Mouse (Mus musculus) intestine, embryonic 14.5 days (tissue): ENCODE data around the gene Sult2b1. TPM values are rescaled to one million over a fixed set of nuclear protein-coding genes. Genes with fewer than 3 reads are reported as not detected.
A peak's percentile ranks its signal among the peaks of the same experiment; 100 is the strongest.

Experiments used
- ATAC-seq: fragments of 200-750 bp; cut with Nextera tagmentation; replicated peaks from 2 replicates; pipeline ENCODE4 v1.8.0; 2017; ENCODE audit warnings: low read depth, moderate number of reproducible peaks, moderate TSS enrichment, moderate library complexity; ENCODE audit not compliant: low FRiP score, low TSS enrichment
- DNase-seq: peaks from one replicate; pipeline ENCODE4 v3.0.0-alpha.2; 2018; ENCODE audit warnings: low spot score
- H3K27ac ChIP-seq: fragments of 300-500 bp; sonication (generic); 2 replicates; pipeline ENCODE4 v1.5.1; 2014; ENCODE audit warnings: low read depth, mild to moderate bottlenecking, control low read depth
- H3K27me3 ChIP-seq: fragments of 300-500 bp; sonication (generic); replicated peaks from 2 replicates; pipeline ENCODE4 v1.6.1; 2014; ENCODE audit warnings: low read length, control low read depth; ENCODE audit not compliant: control insufficient read depth, insufficient read depth
- H3K36me3 ChIP-seq: fragments of 300-500 bp; sonication (generic); 2 replicates; pipeline ENCODE4 v1.6.1; 2014; ENCODE audit warnings: low read length, control low read depth; ENCODE audit not compliant: control insufficient read depth, insufficient read depth
- H3K4me1 ChIP-seq: fragments of 300-500 bp; sonication (generic); replicated peaks from 2 replicates; pipeline ENCODE4 v1.6.1; 2014; ENCODE audit warnings: low read length, control low read depth, mixed read lengths; ENCODE audit not compliant: control insufficient read depth, insufficient read depth
- H3K4me2 ChIP-seq: fragments of 300-500 bp; sonication (generic); 2 replicates; pipeline ENCODE4 v1.6.1; 2014; ENCODE audit warnings: low read length
- H3K4me3 ChIP-seq: fragments of 300-500 bp; sonication (generic); 2 replicates; pipeline ENCODE4 v1.5.1; 2014; ENCODE audit warnings: low read depth, low read length, control low read depth, mixed read lengths
- H3K9ac ChIP-seq: fragments of 300-500 bp; sonication (generic); 2 replicates; pipeline ENCODE4 v1.6.1; 2014; ENCODE audit warnings: mild to moderate bottlenecking, low read length
- H3K9me3 ChIP-seq: fragments of 300-500 bp; sonication (generic); 2 replicates; pipeline ENCODE4 v1.6.1; 2016; ENCODE audit warnings: low read length, control low read depth; ENCODE audit not compliant: control insufficient read depth
- WGBS: fragments of 180-500 bp; shearing (Covaris S2); extraction: QIAGEN DNeasy Blood & Tissue Kit; methylation state at CpG from one replicate; pipeline ENCODE4 v1.1.7; 2014; 5-methylcytosine and 5-hydroxymethylcytosine counted together
- polyA plus RNA-seq: library from polyadenylated mRNA; unstranded; fragments of >200 nt; fragmentation: Nextera tagmentation; extraction: Ambion mirVana; gene quantifications from 2 replicates; pipeline ENCODE4 v1.2.1, GENCODE M21; 2014

Gene Sult2b1
- polyA plus RNA-seq, 1 experiment from 2014 or later, result 2.3 TPM

DNA sequence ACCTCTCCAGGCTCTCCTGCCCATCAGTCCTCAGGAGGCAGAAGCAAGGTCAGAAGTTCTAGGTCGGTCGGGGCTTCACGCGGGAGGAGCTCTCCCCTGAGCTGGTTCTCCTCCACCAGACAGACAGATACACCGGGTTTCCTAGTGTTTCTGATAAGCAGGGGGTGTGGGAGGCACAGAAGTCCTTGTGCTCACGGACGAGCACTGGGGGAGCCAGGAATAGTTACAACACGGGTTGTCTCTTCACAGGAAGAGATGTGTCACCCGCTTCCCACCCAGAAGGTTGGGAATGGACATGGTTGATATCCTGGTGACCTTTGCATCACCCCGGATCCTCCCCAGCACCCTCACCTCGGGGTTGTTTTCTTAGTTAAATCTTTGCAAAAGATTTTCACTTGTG is 94.7 kb downstream of the Sult2b1 start:
- Histone ChIP-seq H3K4me1 (peaks cover 15% of the 10 kb centered on the region), H3K9ac (no peak overlapping the region), H3K36me3 (no peaks in the 10 kb centered on the region), H3K27ac (no peak overlapping the region), H3K4me2 (no peak overlapping the region), H3K27me3 (no peaks in the 10 kb centered on the region), H3K4me3 (no peak overlapping the region), H3K9me3 (no peaks in the 10 kb centered on the region)
- WGBS, result 58% methylated on average over 11 of the region's 11 CpGs
- DNase-seq (no peak), ATAC-seq (no peak)

DNA sequence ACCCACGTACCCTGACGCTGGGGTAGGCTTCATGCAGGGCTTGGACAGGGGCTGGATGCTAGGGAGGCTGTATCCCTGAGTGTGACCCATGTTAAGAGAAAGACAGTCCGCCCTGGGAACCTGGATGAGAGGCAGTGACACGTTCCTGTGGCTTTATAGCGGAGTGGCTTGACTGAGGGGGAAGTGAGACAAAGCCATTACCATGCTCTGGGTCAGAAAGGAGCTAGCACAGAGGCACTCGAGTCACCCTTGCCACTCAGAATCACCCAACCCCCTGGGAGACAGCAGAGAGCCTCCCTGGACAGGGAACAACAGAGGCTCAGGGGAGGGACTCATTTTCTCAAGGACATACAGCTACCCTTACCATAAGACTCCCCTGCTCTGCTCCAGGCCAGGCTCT is 95.4 kb downstream of the Sult2b1 start:
- H3K4me3 ChIP-seq, result no peak overlapping the region
- no peak overlapping the region for H3K27ac ChIP-seq
- no peaks in the 10 kb centered on the region for H3K27me3 ChIP-seq
- H3K9me3 ChIP-seq, result no peaks in the 10 kb centered on the region
- H3K4me2 ChIP-seq, result no peak overlapping the region
- H3K36me3 ChIP-seq, result no peaks in the 10 kb centered on the region
- peaks cover 15% of the 10 kb centered on the region for H3K4me1 ChIP-seq
- no peak overlapping the region for H3K9ac ChIP-seq
- 61% methylated on average over 6 of the region's 6 CpGs for WGBS
- ATAC-seq (no peak), DNase-seq (no peak)

DNA sequence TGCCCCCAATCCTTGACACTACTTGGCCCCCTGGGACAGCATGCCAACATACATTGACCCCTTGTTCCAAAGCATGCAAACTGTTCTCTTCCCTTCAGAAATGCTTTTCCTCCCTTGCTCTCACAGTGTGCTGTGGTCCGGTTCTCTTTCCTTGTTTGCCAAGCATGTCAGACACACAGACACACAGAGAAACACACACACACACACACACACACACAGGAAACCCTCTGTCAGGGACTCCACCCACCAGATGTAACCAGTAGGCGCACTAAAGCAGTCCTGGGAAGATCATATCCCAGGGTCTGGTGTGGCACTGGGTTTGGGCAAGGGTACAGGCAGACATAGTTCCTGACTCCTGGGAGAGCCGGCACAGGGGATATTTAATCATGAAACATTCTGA is 97.6 kb downstream of the Sult2b1 start:
- no peak overlapping the region for H3K4me2 ChIP-seq
- no peaks in the 10 kb centered on the region for H3K27me3 ChIP-seq
- H3K27ac ChIP-seq, result no peak overlapping the region
- WGBS, result 69% methylated on average over 3 of the region's 3 CpGs
- H3K9ac ChIP-seq, result no peak overlapping the region
- no peak overlapping the region for H3K4me3 ChIP-seq
- peaks cover 22% of the 10 kb centered on the region for H3K4me1 ChIP-seq
- ATAC-seq (no peak), DNase-seq (no peak)
- H3K36me3 ChIP-seq, result no peaks in the 10 kb centered on the region
- H3K9me3 ChIP-seq, result no peaks in the 10 kb centered on the region

DNA sequence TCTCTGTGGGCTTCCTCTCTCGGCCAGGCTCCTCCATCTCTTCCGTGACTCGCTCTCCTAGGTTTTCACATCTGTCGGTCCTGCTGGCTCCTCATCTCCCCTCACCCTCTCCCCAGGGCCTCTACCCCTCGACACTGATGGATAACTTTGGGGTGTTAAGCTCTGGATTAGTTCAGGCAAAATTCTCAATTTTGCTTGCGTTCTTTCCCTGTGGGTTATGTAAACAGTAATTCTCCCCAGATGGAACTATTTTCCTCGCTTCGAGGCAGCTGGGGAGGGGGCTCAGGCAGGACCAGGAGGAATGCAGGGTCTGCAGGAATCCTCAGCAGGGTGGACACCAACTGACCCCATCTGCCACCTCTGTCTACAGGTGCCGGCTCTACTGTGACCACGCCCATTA is 98.7 kb downstream of the Sult2b1 start:
- ATAC-seq, result no peak
- Histone ChIP-seq H3K36me3 (no peaks in the 10 kb centered on the region), H3K4me1 (peaks cover 22% of the 10 kb centered on the region), H3K4me3 (no peak overlapping the region), H3K4me2 (peak overlapping the region; percentile 31), H3K27ac (peak overlapping the region; percentile 65), H3K27me3 (no peaks in the 10 kb centered on the region), H3K9ac (peak overlapping the region; percentile 21; the same call in 1 of the 2 replicates), H3K9me3 (no peaks in the 10 kb centered on the region)
- 25% methylated on average over 10 of the region's 10 CpGs for WGBS
- peak; percentile 52 for DNase-seq

DNA sequence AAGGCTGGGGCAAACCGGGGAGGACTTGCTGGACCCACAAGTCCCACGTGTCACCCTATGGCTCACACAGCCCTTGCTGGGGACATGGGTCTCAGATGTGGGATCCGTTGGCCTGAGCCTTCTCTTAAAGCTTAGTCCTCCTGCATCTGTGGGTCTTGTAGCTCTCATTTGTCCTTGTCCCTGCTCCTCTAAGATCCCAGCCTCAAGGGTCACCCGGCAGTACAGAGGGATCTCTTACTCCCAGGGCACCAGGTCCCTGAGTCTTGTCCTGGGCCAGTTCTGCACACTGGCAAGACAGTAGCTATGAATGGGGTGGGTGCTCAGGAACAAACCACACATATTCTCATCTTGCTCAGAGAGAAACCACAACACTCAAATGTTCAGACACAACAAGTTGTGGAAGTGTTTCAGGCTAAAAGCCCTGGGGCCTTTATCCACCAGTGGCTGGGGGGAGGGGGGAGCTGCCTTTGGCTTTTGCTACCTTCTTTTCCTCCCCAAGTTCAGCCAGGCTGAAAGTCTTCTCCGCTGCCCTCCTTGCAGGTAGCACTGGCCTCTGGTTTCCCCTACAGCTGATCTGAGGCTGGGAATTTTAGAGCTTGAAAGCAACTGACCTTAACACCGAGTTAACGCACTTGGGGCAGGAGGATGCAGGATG is 100.9 kb downstream of the Sult2b1 start, which contains the start of gene Ntn5:
TSS of gene Ntn5 (plus strand) at position 627 of the 655 bp plus-strand sequence.
- WGBS, result 84% methylated on average over 7 of the region's 7 CpGs
- Histone ChIP-seq H3K36me3 (no peaks in the 10 kb centered on the region), H3K9ac (no peak within 1 kb of the TSS)

DNA sequence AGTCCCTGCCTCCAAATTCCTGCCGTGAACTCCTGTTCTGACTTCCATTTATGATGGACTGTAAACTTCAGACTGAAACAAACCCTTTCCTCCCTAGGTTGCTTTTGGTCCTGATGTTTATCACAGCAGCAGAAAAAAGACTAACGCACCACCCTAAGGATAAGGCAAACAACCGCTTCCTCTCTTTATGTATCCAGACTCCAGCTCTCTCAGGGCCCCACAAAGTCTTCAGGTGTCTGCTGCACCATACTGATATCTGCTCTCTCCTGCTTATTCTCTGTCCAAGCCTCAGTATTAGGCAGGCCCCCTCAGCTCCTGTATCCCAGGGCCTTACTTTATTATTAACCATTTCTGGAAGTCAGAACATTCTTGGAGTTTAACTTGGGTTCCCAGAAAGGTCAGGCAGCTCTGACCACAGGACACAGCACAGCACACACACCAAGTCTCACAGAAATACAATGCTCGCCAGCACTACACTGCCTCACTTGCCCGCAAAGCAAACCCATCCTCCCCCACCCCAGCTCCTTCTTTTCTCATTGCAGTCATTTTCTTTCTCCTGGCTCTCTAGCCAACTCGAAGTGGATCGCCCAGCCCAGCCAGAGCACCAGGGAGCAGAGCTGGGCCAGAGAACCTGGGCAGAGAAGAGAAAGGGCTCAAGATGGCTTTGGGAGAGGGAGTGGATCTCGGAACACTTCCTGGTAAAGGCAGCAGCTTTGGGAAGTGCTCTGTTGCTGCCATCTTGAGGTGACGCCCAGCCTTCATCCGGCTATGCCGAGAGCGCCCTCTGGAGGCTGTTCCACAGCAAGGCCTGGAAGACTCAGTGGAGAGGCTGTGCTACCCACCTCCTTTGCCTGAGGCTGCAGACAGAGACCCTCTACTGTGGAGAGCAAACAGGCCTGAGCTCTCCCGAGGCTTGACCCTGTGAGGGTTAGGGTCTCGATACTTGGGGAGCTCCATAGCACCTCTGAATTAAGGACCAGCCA is 102.0 kb downstream of the Sult2b1 start:
- no peaks in the 10 kb centered on the region for H3K27me3 ChIP-seq
- DNase-seq (peak; percentile 91), ATAC-seq (peak; percentile 48)
- no peaks in the 10 kb centered on the region for H3K9me3 ChIP-seq
- peak overlapping the region; percentile 35; the same call in 1 of the 2 replicates for H3K4me2 ChIP-seq
- no peak overlapping the region for H3K9ac ChIP-seq
- no peak overlapping the region for H3K27ac ChIP-seq
- H3K4me1 ChIP-seq, result peaks cover 24% of the 10 kb centered on the region
- WGBS, result 28% methylated on average over 14 of the region's 14 CpGs
- no peaks in the 10 kb centered on the region for H3K36me3 ChIP-seq
- H3K4me3 ChIP-seq, result no peak overlapping the region; the same call in 1 of the 2 replicates

More for the DNA sequence above, 100.9 kb downstream of the Sult2b1 start, which contains the start of gene Ntn5:
- Histone ChIP-seq H3K4me2 (no peak within 1 kb of the TSS), H3K27me3 (no peaks in the 10 kb centered on the region), H3K4me3 (no peak within 1 kb of the TSS), H3K27ac (no peak within 1 kb of the TSS; the same call in 1 of the 2 replicates), H3K9me3 (no peaks in the 10 kb centered on the region), H3K4me1 (peaks cover 24% of the 10 kb centered on the region)
- DNase-seq (no peak), ATAC-seq (no peak)

DNA sequence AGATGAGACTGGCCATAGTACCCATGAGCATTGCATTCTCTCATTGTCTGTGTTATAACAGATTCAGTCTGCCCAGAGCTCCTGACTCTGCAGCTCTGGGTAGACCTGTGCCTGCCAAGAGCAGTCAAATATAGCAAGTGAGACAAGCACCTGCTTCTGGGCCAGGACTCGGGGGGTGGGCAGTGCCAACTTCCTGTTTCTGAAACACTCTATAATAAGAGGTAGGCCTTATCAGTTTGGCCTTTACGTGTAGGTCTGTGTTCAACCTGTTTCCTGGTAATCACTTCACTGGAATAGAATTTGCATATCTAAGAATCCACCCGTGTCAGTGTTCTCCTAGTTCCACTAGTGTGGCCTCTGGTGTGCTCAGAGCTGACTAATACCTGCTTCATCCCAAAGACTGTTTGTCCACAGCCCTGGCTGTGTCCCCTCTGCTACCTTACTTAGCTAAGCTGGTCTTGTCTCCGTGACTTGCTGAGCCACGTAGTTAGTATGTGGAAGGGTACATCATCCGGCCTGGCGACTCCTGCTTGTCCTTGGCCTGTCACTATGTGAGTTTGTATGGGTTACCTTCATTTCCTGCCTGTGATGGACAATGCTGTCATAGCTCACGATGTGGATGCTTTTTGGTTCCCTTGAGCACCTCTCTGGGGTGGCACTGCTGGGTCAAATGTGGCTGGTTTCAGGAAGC is 103.3 kb downstream of the Sult2b1 start:
- DNase-seq (no peak), ATAC-seq (no peak)
- Histone ChIP-seq H3K27ac (no peak overlapping the region), H3K4me3 (no peak overlapping the region), H3K4me2 (no peak overlapping the region), H3K27me3 (no peaks in the 10 kb centered on the region), H3K36me3 (no peaks in the 10 kb centered on the region), H3K4me1 (peaks cover 21% of the 10 kb centered on the region), H3K9ac (no peak overlapping the region), H3K9me3 (no peaks in the 10 kb centered on the region)
- 74% methylated on average over 8 of the region's 8 CpGs for WGBS
